Mouse (Mus musculus): ENCODE measurements around the gene Krtap4-13.

DNA sequence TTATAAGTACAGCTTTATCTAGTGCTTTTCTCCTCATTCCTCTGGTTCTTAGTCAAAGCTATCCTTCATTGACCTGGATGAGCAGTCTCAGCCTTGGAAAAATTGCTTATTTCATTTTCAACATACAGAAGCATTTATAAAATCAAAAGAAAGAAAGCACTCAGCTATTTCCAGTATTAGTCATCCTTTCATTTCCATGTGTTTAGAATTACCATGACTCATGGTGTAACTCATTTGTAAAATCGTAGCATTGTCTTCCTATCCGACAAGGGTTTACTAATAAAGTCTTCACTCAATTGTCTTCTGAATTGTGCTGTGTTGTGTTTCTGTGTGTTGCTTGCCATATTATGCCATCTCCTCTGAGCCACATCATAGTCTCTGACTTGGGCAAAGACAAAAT lies 49.1 kb upstream of the Krtap4-13 start:
- TF ChIP-seq CTCF (IDR thresholded peaks at IDR 0.05; ENCODE audit: extremely low read depth, insufficient read depth, insufficient read length, insufficient replicate concordance) (no peak), POLR2A (IDR thresholded peaks at IDR 0.05; ENCODE audit: low read depth, low read length) (no peak)

Measured in spleen, adult 2 months (tissue).